In genomic region chr9:27299286-27300187, GRCm38 (mm10) we compare ENCODE assay signal across 8 mouse cellular contexts. TPM values are rescaled to one million over a fixed set of nuclear protein-coding genes. Genes with fewer than 3 reads are reported as not detected.
DNase-seq lines count a peak whose midpoint lies in the region; ATAC-seq lines count a peak whose summit lies in the region.

No protein-coding gene starts in this region.

- no peak overlapping the region for H3K9ac ChIP-seq in liver, embryonic 15.5 days

- peaks cover 65% of the 10 kb centered on the region for H3K27me3 ChIP-seq in liver, embryonic 15.5 days

- peak overlapping the region; percentile 47 for H3K4me3 ChIP-seq in liver, embryonic 15.5 days (replicated peaks)

- H3K9me3 ChIP-seq in liver, embryonic 15.5 days (replicated peaks), result no peaks in the 10 kb centered on the region

- no peak for ATAC-seq in liver, embryonic 15.5 days (ENCODE audit: insufficient read depth)
- no peak for ATAC-seq in erythroid progenitor cell, adult 5-6 weeks (replicated peaks; ENCODE audit: low FRiP score, poor library complexity, severe bottlenecking)
- no peak for ATAC-seq in monocyte, adult 5-6 weeks (replicated peaks; ENCODE audit: insufficient number of reproducible peaks, low FRiP score, low TSS enrichment, poor library complexity, severe bottlenecking)

- DNase-seq in ovary, postnatal 36 days (ENCODE audit: low spot score), result peak; percentile 19
- DNase-seq in ovary, postnatal 10 days (ENCODE audit: low spot score), result no peak
- peak; percentile 61 to 65 for DNase-seq in cerebellum, postnatal 14 days
- DNase-seq in heart, postnatal 10 days, result peak; percentile 29 to 31
- DNase-seq in thymus, postnatal 4 days, result no peak

- H3K4me1 ChIP-seq in liver, embryonic 15.5 days (replicated peaks), result peaks cover 10% of the 10 kb centered on the region; the same call in 1 of the 2 replicates

- WGBS in liver, embryonic 15.5 days (ENCODE audit: insufficient replicate concordance), result 1% methylated on average over 68 of the region's 68 CpGs

- intact Hi-C loops in heart, postnatal 10 days (cut with DNase I), result loop anchor here (5.0 kb wide), 1 partner anchor 192 kb away; no protein-coding TSS in a partner anchor

- H3K36me3 ChIP-seq in liver, embryonic 15.5 days (replicated peaks), result no peaks in the 10 kb centered on the region

- H3K27ac ChIP-seq in liver, embryonic 15.5 days (replicated peaks), result no peak overlapping the region

- peak overlapping the region; percentile 61 for H3K4me2 ChIP-seq in liver, embryonic 15.5 days

RNA-seq across cellular contexts. Expression of gene Igsf9b, which starts 0.5 kb away (rescaled TPM):
- 1 to 10 TPM; 8.8 to 9.3 TPM for total RNA-seq in heart, postnatal 10 days (2021)
- polyA plus RNA-seq in liver, embryonic 15.5 days (2015; fragmentation: Nextera tagmentation; extraction: Ambion mirVana), result 0.05 and 0.06 TPM in 2 replicates
- not detected in 2 replicates for total RNA-seq in erythroid progenitor cell, adult 5-6 weeks (2015; ENCODE audit: low replicate concordance)
- total RNA-seq in erythroid progenitor cell, adult 5-6 weeks (2017; ENCODE audit: low replicate concordance), result not detected in 2 replicates
- total RNA-seq in monocyte, adult 5-6 weeks (2017), result 0.10 TPM in 1 of 3 replicates, not detected in the others

Comparison
In these comparisons a context has a peak if more than half of its experiments do, and no peak if none do; other contexts are left out.
1. DNase-seq: peak in ovary, postnatal 36 days (single experiment), cerebellum, postnatal 14 days (2 of 2) and heart, postnatal 10 days (2 of 2); none in ovary, postnatal 10 days (single experiment) and thymus, postnatal 4 days (single experiment).